Mouse (Mus musculus) heart, embryonic 11.5 days (tissue): ENCODE data around the gene Rtbdn. TPM values are rescaled to one million over a fixed set of nuclear protein-coding genes. Genes with fewer than 3 reads are reported as not detected.
A peak's percentile ranks its signal among the peaks of the same experiment; 100 is the strongest.

ENCODE experiments used
- ATAC-seq: fragments of 200-750 bp; cut with Nextera tagmentation; replicated peaks from 2 replicates; pipeline ENCODE4 v1.8.0; 2017; ENCODE audit warnings: moderate library complexity; ENCODE audit not compliant: insufficient number of reproducible peaks, low FRiP score, low TSS enrichment
- H3K27ac ChIP-seq: fragments of 300-500 bp; sonication (generic); 2 replicates; pipeline ENCODE4 v1.5.1; 2014; ENCODE audit warnings: mild to moderate bottlenecking, low read depth, low read length
- H3K27me3 ChIP-seq: fragments of 300-500 bp; sonication (generic); 2 replicates; pipeline ENCODE4 v1.6.1; 2014; ENCODE audit warnings: mild to moderate bottlenecking, low read length, mixed read lengths; ENCODE audit not compliant: control insufficient read depth, insufficient read depth
- H3K36me3 ChIP-seq: fragments of 300-500 bp; sonication (generic); 2 replicates; pipeline ENCODE4 v1.6.1; 2014; ENCODE audit warnings: mild to moderate bottlenecking, low read length, moderate library complexity, mixed read lengths; ENCODE audit not compliant: control insufficient read depth, insufficient read depth
- H3K4me1 ChIP-seq: fragments of 300-500 bp; sonication (generic); 2 replicates; pipeline ENCODE4 v1.6.1; 2014; ENCODE audit warnings: low read length; ENCODE audit not compliant: control insufficient read depth, insufficient read depth
- H3K4me2 ChIP-seq: fragments of 300-500 bp; sonication (generic); 2 replicates; pipeline ENCODE4 v1.6.1; 2014; ENCODE audit warnings: mild to moderate bottlenecking, moderate library complexity
- H3K4me3 ChIP-seq: fragments of 300-500 bp; sonication (generic); 2 replicates; pipeline ENCODE4 v1.5.1; 2014; ENCODE audit warnings: low read depth, low read length
- H3K9ac ChIP-seq: fragments of 300-500 bp; sonication (generic); 2 replicates; pipeline ENCODE4 v1.6.1; 2014; ENCODE audit warnings: mild to moderate bottlenecking, low read depth, low read length, moderate library complexity
- H3K9me3 ChIP-seq: fragments of 300-500 bp; sonication (generic); replicated peaks from 2 replicates; pipeline ENCODE4 v1.6.1; 2016; ENCODE audit warnings: low read length; ENCODE audit not compliant: control insufficient read depth
- WGBS: fragments of 180-500 bp; shearing (Covaris S2); extraction: QIAGEN DNeasy Blood & Tissue Kit; methylation state at CpG from one replicate; pipeline ENCODE4 v1.1.7; 2014; ENCODE audit not compliant: insufficient replicate concordance; 5-methylcytosine and 5-hydroxymethylcytosine counted together
- polyA plus RNA-seq: library from polyadenylated mRNA; unstranded; fragments of >200 nt; fragmentation: Nextera tagmentation; extraction: Ambion mirVana; gene quantifications from 2 replicates; pipeline ENCODE4 v1.2.1, GENCODE M21; 2014

Gene Rtbdn
- polyA plus RNA-seq, 1 experiment from 2014 or later, result not detected

DNA sequence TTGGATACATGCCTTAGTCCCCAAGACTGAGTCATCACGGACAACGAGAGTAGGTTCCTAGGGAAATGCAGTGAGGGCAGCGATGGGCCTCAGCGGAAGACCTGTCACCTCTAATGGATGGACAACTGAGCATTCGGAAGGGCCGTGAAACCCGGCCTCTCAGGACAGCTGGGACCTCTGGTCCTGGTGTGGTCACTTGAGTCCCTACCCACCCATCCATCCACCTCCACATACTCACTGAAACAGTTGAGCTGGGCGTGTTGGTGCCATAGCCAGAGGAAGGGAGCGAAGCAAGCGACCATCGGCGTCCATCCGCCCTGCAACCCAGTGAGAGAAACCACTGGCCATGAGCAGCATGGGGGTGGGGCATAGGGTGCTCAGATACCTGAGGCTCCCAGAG, 16.2 kb upstream of the Rtbdn start:
- no peak for ATAC-seq
- WGBS, result 76% methylated on average over 13 of the region's 13 CpGs
- Histone ChIP-seq H3K4me2 (no peak overlapping the region), H3K9me3 (no peaks in the 10 kb centered on the region), H3K4me1 (peaks cover 12% of the 10 kb centered on the region), H3K9ac (no peak overlapping the region), H3K4me3 (no peak overlapping the region), H3K27me3 (peaks cover 64% of the 10 kb centered on the region), H3K27ac (no peak overlapping the region), H3K36me3 (no peaks in the 10 kb centered on the region)

DNA sequence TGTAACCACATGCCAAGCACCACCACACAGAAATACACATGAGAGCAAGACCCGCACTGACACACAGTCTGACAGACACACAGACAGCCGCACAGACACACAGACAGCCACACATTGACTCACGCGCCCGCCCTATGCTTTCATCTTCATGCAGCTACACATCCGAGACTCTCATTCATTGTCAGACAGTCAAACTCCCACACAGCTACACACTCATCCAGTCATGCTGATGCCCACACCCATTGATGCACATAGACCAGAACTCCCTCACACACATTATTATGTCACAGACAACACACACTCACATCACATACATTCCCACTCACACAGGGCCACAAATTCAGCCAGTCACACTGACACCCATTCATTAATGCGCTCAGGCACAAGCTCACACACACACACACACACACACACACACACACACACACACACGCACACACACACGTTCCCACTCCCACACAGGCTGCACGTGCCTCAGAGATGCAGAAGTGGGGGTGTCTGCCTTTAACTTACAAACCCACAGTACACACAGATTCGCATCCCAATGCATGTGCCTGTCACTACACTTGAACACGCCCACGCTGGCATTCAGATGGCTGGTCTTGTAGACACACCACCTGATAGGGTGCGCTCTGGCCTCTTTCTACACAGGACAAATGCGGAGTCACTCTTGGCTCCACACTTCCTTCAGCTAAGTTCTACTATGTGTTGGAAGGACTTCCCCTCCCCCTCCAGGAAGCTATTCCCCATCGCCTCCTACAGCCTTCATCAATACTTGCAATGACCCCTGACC, 12.8 kb upstream of the Rtbdn start:
- Histone ChIP-seq H3K27me3 (peaks cover 85% of the 10 kb centered on the region), H3K36me3 (no peaks in the 10 kb centered on the region), H3K27ac (no peak overlapping the region), H3K4me3 (no peak overlapping the region), H3K4me1 (peaks cover 21% of the 10 kb centered on the region), H3K9me3 (no peaks in the 10 kb centered on the region), H3K9ac (no peak overlapping the region), H3K4me2 (no peak overlapping the region)
- WGBS, result 76% methylated on average over 16 of the region's 16 CpGs
- ATAC-seq, result no peak

DNA sequence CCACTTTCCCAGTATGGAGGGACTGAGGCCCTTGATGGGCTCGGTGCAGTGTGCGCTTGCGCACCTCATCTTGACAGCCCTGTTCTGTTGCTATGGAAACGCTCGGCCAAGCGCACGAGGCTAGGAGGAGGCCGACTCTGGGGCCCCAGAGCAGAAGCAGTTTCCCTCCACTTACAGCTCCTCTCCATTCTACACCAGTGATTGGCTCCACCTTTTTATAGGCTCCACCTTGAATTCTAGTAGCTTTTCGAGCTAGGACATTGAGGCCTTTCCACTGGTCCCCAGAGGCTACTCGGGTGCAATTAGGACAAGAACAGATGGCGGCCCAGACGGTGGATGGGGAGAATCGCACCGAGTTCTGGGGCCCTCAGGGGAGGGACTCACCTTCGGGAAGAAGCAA, 11.9 kb upstream of the Rtbdn start:
- WGBS, result 4% methylated on average over 15 of the region's 15 CpGs
- H3K27me3 ChIP-seq, result peaks cover 77% of the 10 kb centered on the region
- ATAC-seq, result no peak
- H3K4me3 ChIP-seq, result no peak overlapping the region
- H3K36me3 ChIP-seq, result no peaks in the 10 kb centered on the region
- no peak overlapping the region for H3K27ac ChIP-seq
- peaks cover 18% of the 10 kb centered on the region for H3K4me1 ChIP-seq
- H3K4me2 ChIP-seq, result no peak overlapping the region
- no peak overlapping the region for H3K9ac ChIP-seq
- no peaks in the 10 kb centered on the region for H3K9me3 ChIP-seq

- Histone ChIP-seq H3K4me1 (peaks cover 18% of the 10 kb centered on the region), H3K27me3 (peaks cover 74% of the 10 kb centered on the region), H3K27ac (no peak overlapping the region), H3K36me3 (no peaks in the 10 kb centered on the region), H3K4me2 (no peak overlapping the region; the same call in 1 of the 2 replicates), H3K9me3 (no peaks in the 10 kb centered on the region), H3K9ac (no peak overlapping the region), H3K4me3 (peak overlapping the region; percentile 5; the same call in 1 of the 2 replicates)
- 5% methylated on average over 14 of the region's 14 CpGs for WGBS
- no peak for ATAC-seq
These were observed 11.3 kb upstream of the Rtbdn start for GRCm38 (mm10) chr8:84935489-84935888.

DNA sequence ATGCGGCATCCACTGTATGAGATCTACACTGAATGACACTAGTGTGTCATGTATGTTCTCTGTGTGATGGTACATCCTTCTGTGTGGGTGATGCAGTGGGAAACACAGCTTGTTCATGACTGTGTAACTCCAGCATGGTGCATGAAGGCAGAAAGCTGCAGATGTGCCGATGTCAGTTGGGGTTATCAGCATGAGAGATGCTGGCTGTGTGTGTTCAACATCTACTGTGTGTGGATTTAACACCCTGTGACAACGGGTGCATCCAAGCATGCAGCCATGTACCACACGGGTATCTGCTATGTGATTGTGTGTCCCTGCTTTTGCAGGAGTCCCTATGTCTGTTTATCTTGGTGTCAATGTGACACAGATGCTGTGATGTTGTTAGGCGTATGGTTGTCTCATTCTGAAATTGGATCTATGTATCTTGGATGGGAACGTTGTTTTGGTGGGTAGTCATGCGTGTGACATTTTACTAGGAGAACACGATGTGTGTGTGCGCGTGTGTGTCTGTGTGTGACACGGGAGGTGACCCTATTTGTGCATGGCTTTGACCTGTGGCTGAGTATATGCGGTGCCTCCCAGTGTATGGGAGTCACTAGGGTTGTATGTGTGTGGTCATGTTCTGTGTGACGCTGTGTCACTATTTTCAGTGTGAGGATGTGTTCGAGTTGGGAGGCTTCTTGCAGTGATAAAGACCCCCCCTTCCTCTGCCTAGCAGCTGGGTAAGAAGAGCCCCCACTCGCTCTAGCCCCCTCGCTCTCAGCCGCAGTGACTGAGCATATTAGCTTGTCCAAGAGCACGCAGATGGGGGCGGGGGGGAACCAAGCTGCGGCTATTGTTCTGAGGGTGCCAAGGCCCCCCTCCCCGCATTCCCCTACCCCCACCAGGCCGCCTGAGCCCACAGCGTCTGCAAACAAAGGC, 10.5 kb upstream of the Rtbdn start:
- no peak; the same call in 1 of the 2 replicates for ATAC-seq
- H3K27me3 ChIP-seq, result peaks cover 75% of the 10 kb centered on the region

GRCm38 (mm10) chr8:84936962-84937546, 9.7 kb upstream of the Rtbdn start, which contains the start of gene Mast1:
Gene Mast1, minus strand, starts transcription at chr8:84937359.
- no peak within 1 kb of the TSS for H3K27ac ChIP-seq
- H3K9me3 ChIP-seq, result no peaks in the 10 kb centered on the region
- H3K4me1 ChIP-seq, result peaks cover 18% of the 10 kb centered on the region
- H3K4me2 ChIP-seq, result peak within 1 kb of the TSS; percentile 78
- 1% methylated on average over 45 of the region's 50 CpGs for WGBS
- peaks cover 73% of the 10 kb centered on the region for H3K27me3 ChIP-seq
- H3K36me3 ChIP-seq, result no peaks in the 10 kb centered on the region
- ATAC-seq, result peak; percentile 61; the same call in 1 of the 2 replicates
- peak within 1 kb of the TSS; percentile 47 for H3K4me3 ChIP-seq
- H3K9ac ChIP-seq, result peak within 1 kb of the TSS; percentile 11

More for the DNA sequence above, 10.5 kb upstream of the Rtbdn start:
- Histone ChIP-seq H3K4me2 (peak overlapping the region; percentile 78), H3K9ac (no peak overlapping the region), H3K27ac (no peak overlapping the region), H3K4me3 (peak overlapping the region; percentile 47), H3K4me1 (peaks cover 18% of the 10 kb centered on the region), H3K36me3 (no peaks in the 10 kb centered on the region), H3K9me3 (no peaks in the 10 kb centered on the region)
- WGBS, result 29% methylated on average over 23 of the region's 23 CpGs

GRCm38 (mm10) chr8:84937620-84938485, 8.9 kb upstream of the Rtbdn start:
- Histone ChIP-seq H3K4me2 (peak overlapping the region; percentile 78), H3K4me3 (no peak overlapping the region), H3K9me3 (no peaks in the 10 kb centered on the region), H3K27ac (no peak overlapping the region), H3K9ac (no peak overlapping the region), H3K36me3 (no peaks in the 10 kb centered on the region), H3K27me3 (peaks cover 71% of the 10 kb centered on the region), H3K4me1 (peaks cover 18% of the 10 kb centered on the region)
- no peak for ATAC-seq
- 65% methylated on average over 13 of the region's 13 CpGs for WGBS
